Mouse (Mus musculus) thymus, postnatal 25 days (tissue): ENCODE data around the gene L3mbtl4.

Source experiments
- DNase-seq: peaks from one replicate; pipeline ENCODE4 v3.0.0; 2022

Gene L3mbtl4

DNA sequence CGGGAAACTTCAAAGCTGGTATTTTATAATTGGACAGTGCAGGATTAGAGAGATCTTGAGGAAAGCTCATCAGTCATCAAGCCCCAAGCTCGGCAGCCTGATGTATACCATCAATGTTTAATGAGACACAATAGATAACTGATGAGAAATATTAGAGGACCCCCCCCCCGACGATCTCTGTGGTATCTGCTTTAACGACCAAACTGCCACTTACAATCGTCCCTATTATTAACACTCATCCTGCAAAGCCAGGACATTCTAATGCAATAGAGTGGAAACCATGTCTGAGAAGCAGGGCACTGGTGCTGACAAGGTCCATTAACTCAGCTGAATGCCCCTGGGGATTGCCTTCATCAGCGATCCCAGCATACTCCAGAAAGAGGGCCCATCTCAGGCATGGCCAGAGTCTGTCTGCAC lies 398.5 kb downstream of the L3mbtl4 start:
- DNase-seq = no peak

DNA sequence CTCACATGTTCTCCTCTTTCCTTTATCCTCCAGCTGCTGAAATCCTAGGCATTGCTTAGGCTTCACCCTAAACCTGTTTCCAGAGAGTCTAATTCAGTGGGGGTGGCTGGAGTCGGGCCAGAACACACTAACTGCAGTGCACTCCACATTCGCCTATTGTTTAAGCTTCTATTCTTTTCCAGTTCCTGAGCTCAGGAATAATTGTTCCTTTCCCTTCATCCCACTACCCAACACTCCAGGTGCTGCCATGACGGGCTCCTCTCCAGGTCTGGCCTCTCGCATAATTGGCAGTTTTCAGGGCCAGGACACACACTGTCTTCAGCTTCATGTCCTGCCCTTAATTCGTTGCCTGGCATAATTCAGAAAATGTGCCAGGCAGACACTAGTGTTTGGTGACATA lies 437.1 kb downstream of the L3mbtl4 start:
- DNase-seq = no peak

DNA sequence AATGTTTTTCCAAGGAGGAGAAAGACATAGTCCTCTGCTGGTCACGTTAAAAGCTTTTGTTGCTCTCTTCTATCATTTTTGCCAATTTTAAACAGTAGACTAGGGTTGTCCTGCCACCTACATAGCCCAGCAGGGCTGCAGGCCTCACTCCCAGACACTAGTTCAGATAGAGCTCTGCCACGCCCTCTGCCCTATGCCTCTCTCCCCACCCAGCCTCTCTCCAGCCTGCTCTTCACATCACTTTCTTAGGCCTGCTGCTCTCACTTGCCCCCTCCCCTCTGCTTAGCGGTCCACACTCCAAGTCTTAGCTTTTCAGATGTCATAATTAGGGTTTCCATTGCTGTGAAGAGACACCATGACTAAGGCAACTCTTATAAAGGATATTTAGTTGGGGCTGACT lies 437.8 kb downstream of the L3mbtl4 start:
- DNase-seq = no peak

DNA sequence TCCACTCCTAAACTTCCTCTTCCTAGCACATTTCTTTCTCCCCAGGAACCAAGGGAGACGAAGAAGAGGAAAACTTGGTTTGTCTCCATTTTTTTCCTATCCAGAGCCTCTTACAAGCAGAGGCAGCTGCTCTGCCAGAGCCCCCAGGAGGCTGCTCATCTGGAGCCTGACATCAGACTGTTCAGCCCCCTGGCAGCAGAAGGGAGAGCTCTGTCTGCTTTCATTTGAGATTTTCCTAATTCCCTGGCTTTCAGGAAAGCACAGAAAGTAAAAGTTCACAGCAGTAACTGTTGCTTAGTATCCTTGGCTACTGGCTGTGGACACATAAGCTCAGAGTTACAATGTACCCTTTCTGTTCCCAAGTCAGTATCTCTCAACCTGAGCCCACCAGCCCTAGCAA lies 474.7 kb downstream of the L3mbtl4 start:
- no peak for DNase-seq

DNA sequence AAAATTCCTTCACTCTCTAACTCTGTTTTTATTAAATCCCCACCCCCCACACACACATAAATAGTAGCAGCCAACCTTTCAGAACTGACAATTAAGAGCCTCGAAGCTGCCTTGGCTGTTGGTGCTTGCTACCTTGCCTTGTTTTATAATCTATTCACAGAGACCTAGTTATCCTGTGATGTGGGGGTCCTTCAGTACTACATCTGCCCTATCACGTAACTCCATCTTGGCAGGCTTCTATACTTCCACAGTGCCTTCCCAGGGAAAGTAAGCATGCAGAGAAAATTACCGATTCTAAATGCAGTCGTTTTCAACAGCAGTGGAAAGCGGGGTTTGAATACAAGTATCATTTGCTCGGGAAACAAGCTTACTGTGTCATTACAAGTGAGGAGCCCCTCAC lies 476.9 kb downstream of the L3mbtl4 start:
- DNase-seq = no peak

DNA sequence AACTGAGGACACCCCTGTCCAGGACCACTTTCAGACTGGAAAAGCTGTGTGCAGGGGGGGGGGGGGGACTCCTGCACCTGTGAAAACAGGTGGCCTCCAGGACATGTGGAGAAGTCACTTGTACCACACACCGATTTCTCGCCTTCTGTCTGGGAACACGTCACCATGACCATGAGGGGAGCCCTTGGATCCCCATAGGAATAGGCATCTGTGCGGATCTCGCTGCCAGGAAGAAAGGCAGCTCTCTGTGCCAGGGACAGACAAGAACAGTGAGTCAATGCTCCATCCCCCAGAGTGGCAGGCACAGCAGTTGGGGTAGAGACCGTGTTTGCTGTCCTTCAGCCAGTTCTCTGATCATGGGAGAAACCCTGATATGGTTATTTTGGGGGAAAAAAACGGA lies 479.5 kb downstream of the L3mbtl4 start:
- DNase-seq = no peak

DNA sequence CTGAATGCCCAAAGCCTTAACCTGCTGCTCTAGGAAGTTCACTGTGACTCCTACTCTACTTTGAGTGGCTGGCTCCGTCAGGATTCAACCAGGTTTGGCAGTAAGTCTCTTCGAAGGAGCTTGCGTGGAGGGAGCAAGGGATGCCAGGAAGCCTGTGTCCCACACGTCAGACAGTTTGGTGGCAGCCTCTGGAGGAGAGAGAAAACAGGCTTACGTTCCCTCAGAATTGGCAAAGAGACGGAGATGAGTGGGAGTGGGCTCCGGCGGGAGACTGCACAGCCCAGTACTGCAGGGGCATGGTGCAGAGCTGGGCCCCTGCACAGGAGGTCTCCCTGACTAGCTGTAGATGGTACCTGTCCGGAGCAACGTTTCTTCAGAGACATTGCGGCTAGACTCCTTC lies 481.2 kb downstream of the L3mbtl4 start:
- no peak for DNase-seq

DNA sequence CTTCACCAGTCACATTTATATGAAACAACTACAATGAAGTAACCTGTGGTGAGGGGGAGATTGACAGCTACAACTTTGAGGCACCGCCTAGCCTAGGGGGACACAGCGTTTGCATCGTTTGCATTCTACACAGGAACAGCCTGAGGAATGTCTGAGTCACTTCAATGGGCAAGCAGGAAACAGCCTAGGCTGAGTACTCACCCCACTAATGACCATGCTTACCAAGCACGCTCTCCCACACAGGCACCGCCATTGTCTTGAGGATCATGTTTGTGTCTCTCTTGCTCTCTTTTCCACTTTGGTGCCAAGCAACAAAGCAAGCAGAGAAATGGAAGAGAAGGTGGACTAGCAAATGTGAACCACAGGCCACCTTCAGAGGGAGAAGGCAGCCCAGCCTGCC lies 484.8 kb downstream of the L3mbtl4 start:
- no peak for DNase-seq

DNA sequence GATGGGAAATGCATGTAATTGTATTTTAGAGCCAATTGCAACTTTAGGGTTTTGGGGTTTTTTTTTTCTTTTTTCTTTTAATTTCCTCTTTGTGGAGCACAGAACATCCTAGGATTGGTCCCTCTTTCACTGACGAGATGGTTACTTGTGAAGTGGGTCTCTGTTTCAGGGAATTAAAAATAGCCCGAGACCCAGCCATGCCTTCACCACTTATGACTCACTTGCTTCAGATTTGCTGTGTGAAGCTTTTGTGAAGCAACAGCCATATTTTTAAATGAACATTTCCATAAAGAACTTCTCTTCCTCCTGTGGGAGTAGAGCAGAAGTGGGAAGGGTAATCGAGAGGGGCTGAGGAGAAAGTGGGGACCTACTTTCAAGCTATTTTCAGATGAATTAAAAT lies 485.3 kb downstream of the L3mbtl4 start:
- DNase-seq = no peak

DNA sequence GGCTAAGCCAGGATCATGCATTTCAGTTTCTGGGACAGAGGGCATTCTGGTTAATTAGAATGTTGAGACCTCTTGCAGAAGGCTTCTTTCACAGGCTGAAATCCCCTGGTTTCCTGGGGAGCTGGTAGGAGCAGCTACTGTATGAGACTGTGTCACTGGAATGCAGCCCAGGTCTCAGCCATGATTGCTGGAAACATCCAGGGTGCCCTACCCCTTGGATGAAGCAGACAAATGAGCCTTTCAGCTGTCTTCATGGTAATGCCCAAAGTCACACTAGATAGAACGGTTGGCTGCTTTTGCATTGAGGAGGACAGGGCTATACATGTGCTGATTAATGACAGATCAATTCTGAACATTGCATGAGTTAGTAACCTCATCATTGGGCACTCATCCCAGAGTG lies 486.4 kb downstream of the L3mbtl4 start:
- DNase-seq = no peak

DNA sequence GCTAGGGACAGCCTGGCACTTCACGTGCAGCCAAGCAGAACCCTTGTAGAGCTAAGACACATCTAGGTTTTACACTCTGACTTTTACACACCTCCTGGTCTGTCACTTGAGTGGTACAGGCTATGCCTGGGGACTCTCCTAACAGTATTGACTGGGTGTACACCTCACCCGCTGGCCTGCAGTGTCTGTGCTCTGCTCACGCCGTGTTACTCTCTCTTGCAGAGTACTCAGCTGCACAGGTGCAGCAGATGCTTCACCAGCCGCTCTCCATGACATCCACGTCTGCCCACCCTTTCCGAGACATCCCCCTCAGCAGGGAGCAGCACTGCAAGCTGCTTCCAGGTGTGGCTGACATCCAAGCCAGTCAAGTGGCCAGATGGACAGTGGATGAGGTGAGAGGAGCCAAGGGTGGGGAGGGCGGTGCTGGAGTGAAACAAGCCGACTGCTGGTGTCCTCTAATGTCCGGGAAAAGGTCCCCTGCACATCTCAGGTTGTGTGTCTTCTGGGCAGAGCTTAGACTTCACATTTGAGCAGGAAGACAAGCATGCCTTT lies 490.8 kb downstream of the L3mbtl4 start:
- DNase-seq = no peak

DNA sequence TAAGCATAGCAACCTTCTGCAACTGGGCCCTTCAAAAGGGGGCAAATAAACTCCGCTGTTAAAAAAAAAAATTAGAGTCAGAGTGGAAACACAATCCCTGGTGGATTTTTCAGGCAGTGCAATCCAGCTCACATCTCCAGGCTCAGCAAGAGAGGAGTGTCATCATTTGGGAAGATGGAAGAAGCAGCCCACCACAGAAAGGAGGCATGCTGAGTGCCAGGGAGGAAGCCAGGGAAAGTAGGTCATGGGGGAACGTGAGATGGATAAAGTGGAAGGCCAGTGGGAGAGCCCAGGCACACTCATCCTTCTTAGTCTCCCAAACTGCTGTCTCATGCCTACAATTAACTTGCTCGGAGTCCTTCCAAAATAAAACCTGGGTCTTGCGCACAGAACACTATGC lies 496.0 kb downstream of the L3mbtl4 start:
- DNase-seq = no peak

DNA sequence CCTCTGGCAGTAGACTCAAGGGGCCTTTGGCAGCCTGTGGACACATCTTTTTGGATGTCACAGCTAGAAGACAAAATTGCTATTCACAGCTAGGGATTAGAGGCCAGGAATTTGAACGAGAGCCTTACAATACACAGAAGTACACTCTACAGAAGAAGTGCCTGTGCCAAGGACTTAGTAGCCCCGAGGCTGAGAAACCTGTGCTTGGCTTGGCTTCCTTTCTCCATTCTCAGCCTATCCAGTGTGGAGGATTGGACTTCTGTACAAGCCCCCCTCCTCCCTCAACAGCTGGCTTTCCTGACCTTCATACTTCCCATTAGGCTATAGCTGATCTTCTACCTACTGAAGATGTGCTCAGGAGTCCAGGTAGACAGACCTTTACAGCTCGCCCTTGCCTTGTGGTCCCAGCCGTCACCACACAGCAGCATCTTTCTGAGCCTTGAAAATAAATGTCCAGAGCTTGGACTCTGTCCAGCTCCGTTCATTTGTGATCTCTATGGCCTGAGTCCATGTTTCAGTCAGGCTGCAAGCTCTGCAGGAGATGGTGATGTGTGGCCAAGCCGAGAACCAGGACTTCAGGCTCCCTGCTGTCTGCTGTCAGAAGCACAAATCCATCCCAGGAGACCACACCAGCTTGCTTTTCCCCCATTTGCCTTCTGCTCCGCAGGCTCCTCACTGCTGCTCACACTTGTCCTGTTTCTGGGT lies 497.6 kb downstream of the L3mbtl4 start:
- no peak for DNase-seq

DNA sequence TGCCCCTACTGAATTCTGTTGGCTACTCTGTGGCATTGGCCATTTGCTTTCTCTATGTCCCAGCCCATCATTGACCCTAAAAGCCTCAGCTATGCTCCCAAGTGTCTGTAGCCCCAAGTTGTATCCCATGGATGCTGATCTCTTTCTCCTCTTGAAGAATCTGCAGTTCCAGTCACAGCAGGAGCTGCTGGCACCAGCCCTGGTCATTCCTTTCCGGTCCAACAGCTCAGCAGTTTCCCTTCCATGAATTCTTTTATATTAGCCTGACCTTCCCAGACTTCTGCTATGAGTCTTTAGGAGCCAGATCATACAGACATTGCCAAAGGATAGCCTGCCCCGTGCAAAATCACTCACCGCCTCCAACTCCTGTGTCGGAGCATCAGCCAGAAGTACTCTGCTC lies 520.1 kb downstream of the L3mbtl4 start:
- DNase-seq = no peak

DNA sequence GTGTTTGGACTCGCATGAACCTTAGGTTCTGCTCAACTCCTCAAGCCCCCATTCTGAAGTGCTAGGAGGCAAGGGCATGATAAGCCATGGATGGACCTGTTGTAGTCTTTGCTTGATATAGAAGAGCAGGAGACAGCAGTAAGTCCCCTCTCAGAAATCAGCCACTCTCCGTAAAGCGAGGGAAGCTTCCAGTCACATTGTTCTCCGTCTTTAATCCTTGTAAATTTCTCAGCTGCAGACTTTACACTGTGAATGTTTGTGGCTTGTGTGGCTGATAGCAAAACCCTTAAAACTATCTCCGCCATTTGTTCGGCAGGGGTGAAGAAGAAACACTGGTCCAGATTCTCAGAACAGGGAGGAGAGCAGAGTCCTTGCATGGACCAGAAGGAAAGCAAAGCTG lies 552.7 kb downstream of the L3mbtl4 start, which contains the start of gene Tmem200c:
Gene Tmem200c (plus strand): TSS at position 301 of the 400 bp plus-strand sequence.
- DNase-seq = no peak
